Mouse (Mus musculus): Measurements from ENCODE around the gene Tdgf1.

The Tdgf1 gene

GRCm38 (mm10) chr9:110953550-110954461 is 7.8 kb upstream of the Tdgf1 start:
- DNase-seq, result peak; percentile 88

- no peak for DNase-seq
These were observed 7.1 kb upstream of the Tdgf1 start for GRCm38 (mm10) chr9:110952931-110953549.

GRCm38 (mm10) chr9:110952398-110952797 is 6.4 kb upstream of the Tdgf1 start:
- DNase-seq, result no peak

- no peak for DNase-seq
These were observed 5.9 kb upstream of the Tdgf1 start for GRCm38 (mm10) chr9:110951866-110952265.

- DNase-seq, result no peak
These were observed 5.4 kb upstream of the Tdgf1 start, which contains the start of gene Lrrc2 for GRCm38 (mm10) chr9:110951397-110951796. TSS of gene Lrrc2 (plus strand) at chr9:110951545.

- no peak for DNase-seq
These were observed 4.2 kb upstream of the Tdgf1 start for GRCm38 (mm10) chr9:110950109-110950508.

GRCm38 (mm10) chr9:110948813-110949310 is 2.9 kb upstream of the Tdgf1 start:
- DNase-seq, result no peak

GRCm38 (mm10) chr9:110947900-110948299 is 1.9 kb upstream of the Tdgf1 start:
- DNase-seq, result no peak

GRCm38 (mm10) chr9:110947261-110947661 is 1.3 kb upstream of the Tdgf1 start:
- DNase-seq, result no peak

- no peak for DNase-seq
These were observed 638 bp upstream of the Tdgf1 start for GRCm38 (mm10) chr9:110946548-110947044.

- DNase-seq, result no peak
These were observed 615 bp downstream of the Tdgf1 start for GRCm38 (mm10) chr9:110945343-110945742.

- DNase-seq, result no peak
These were observed 1.7 kb downstream of the Tdgf1 start for GRCm38 (mm10) chr9:110944265-110944664.

- peak; percentile 44 for DNase-seq
These were observed 8.2 kb downstream of the Tdgf1 start for GRCm38 (mm10) chr9:110937506-110938490.

GRCm38 (mm10) chr9:110935941-110936340 is 10.0 kb downstream of the Tdgf1 start:
- no peak for DNase-seq

GRCm38 (mm10) chr9:110933850-110934437 is 12.0 kb downstream of the Tdgf1 start:
- DNase-seq, result no peak

GRCm38 (mm10) chr9:110931573-110931972 is 14.4 kb downstream of the Tdgf1 start:
- no peak for DNase-seq

GRCm38 (mm10) chr9:110922759-110923158 is 23.2 kb downstream of the Tdgf1 start:
- peak; percentile 88 for DNase-seq

- DNase-seq, result peak; percentile 62
These were observed 25.1 kb downstream of the Tdgf1 start for GRCm38 (mm10) chr9:110920665-110921419.

- no peak for DNase-seq
These were observed 29.2 kb downstream of the Tdgf1 start, which contains the start of gene Fam240a for GRCm38 (mm10) chr9:110916786-110917185. TSS of gene Fam240a (minus strand) at chr9:110916861.

- no peak for DNase-seq
These were observed 30.5 kb downstream of the Tdgf1 start for GRCm38 (mm10) chr9:110915466-110915865.

- DNase-seq, result no peak
These were observed 31.2 kb downstream of the Tdgf1 start for GRCm38 (mm10) chr9:110914631-110915236.

Data from lung, postnatal 10 days (tissue).